Mouse (Mus musculus): ENCODE results near the gene Agap1. TPM values are rescaled to one million over a fixed set of nuclear protein-coding genes. Genes with fewer than 3 reads are reported as not detected.

Gene Agap1
- 74.8 and 81.3 TPM in 2 replicates for polyA plus RNA-seq (2016; fragmentation: Nextera tagmentation; extraction: Ambion mirVana)

DNA sequence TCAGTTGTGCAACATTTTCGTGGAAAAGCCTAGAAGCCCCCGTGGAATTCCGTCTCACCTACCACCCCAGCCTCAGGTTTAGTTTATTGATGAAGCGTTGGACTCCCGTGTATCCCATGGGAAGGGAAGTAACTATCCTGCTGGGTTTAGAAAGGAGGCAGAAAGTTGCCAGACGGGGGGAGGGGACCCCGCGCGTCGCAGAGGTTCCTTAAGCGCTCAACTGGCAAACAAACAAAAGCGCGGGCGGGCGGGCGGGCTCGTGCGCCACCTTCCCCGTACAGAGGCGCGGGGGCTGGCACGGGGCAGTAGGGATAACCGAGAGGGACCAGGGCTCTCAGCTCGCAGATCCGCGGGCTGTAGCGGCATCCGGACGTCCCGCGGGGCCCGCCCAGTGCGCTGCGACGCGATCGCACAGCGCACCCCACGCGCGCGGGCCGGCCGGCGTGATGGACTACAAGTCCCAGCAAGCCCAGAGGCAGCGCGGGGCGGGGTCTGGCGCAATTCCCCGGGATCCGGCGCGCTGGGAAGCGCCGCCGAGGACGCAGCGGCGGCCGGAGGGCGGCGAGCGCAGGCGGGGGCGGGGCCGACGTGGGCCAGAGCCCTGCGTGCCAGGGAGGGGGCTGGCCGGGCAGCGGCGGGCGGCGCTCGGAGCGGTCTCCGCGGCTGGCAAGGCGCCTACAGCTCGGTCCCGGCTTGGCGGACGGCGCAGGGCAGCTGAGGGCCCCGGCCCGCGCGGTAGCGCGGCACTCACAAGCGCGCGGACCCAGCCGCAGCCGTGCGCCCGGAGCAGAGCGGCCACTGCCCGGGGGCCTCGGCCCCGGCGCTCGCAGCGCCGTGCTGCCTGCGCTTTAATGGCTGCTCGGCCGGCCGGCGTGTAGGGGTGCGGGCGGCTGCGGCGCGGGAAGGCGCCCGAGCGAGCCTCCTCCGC, at the start of gene Agap1:
Gene Agap1, plus strand, starts transcription at position 611 of the 928 bp plus-strand sequence.
- Histone ChIP-seq H3K4me2 (replicated peaks) (peak within 1 kb of the TSS; percentile 82), H3K27me3 (no peaks in the 10 kb centered on the region), H3K9ac (peak within 1 kb of the TSS; percentile 92), H3K4me1 (peaks cover 24% of the 10 kb centered on the region), H3K36me3 (peaks cover 5% of the 10 kb centered on the region), H3K4me3 (peak within 1 kb of the TSS; percentile 93), H3K27ac (peak within 1 kb of the TSS; percentile 93), H3K9me3 (replicated peaks) (peaks cover 5% of the 10 kb centered on the region; the same call in 1 of the 2 replicates)
- WGBS: under 1% methylated on average over 64 of the region's 118 CpGs
- peak; percentile 92 for ATAC-seq (ENCODE audit: low FRiP score)

DNA sequence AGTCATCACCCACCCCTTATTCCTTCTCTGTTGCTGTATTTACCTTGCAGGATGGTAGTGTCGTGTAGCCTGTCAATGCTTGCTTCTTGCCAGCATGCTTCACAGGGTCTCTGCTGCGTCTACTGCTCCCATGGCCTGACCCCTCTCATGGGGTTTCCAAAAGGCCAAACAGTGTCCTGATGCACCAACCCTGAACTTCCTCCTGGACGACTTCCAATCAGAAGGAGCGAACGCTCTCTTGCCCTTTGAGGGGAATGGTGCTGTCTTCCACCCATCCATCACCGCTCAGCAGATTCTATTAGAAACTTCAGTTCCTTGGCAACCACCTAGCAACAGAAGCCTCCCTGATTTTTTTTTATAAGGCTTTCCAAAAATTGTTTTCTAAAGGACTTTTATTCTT, 48.6 kb upstream of the Agap1 start:
- 46% methylated on average over 6 of the region's 6 CpGs for WGBS
- Histone ChIP-seq H3K27ac (no peak overlapping the region), H3K9ac (no peak overlapping the region), H3K36me3 (no peaks in the 10 kb centered on the region), H3K9me3 (replicated peaks) (no peaks in the 10 kb centered on the region), H3K4me1 (peaks cover 3% of the 10 kb centered on the region), H3K4me3 (no peak overlapping the region), H3K4me2 (replicated peaks) (no peak overlapping the region), H3K27me3 (peaks cover 12% of the 10 kb centered on the region)
- ATAC-seq (ENCODE audit: low FRiP score): no peak

DNA sequence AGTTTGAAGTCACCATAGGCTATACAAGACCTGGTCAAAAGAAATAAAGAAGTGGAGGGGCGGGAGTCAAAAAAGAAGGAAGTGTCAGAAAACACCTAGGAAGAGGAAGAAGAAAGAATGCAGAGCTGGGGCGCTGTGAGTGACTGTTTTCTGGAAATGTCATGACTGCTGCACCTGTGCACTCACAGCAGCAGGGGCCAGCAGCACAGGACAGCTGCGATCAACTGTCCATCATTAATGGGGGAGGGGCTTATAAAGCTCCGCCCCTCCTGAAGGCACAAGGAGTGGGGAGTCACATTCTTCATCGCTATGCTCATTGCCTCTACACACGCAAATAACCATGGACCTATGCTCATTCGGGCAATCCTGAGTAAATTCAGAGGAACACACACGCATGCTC, 46.6 kb upstream of the Agap1 start:
- Histone ChIP-seq H3K27me3 (peaks cover 20% of the 10 kb centered on the region), H3K27ac (no peak overlapping the region), H3K4me1 (no peaks in the 10 kb centered on the region), H3K4me3 (no peak overlapping the region), H3K4me2 (replicated peaks) (no peak overlapping the region), H3K36me3 (no peaks in the 10 kb centered on the region), H3K9me3 (replicated peaks) (no peaks in the 10 kb centered on the region), H3K9ac (no peak overlapping the region)
- 88% methylated on average over 8 of the region's 8 CpGs for WGBS
- no peak for ATAC-seq (ENCODE audit: low FRiP score)

DNA sequence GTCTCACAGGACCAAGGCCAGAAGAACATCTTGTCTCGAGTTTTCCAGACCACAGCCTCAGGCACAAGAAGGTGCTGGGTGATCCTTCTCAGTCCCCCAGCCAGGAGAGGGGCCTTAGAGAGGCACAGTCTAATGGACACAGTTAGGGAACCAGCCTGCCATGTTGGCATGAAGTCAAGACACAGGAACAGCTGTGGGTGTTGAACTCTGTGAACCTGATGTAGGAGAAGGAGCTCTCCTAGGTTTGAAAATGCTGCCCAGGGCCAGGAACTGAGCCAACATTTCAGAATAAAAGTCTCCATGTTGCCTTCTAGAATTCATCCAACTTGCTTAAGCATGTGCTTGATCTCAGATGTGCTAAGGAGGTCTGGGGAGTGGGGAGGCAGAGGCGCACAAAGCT, 41.5 kb upstream of the Agap1 start:
- Histone ChIP-seq H3K4me1 (peaks cover 7% of the 10 kb centered on the region; the same call in 1 of the 2 replicates), H3K4me2 (replicated peaks) (no peak overlapping the region), H3K9me3 (replicated peaks) (no peaks in the 10 kb centered on the region), H3K36me3 (no peaks in the 10 kb centered on the region), H3K27me3 (peaks cover 9% of the 10 kb centered on the region; the same call in 1 of the 2 replicates), H3K27ac (no peak overlapping the region), H3K4me3 (no peak overlapping the region), H3K9ac (no peak overlapping the region)
- 81% methylated on average over 2 of the region's 2 CpGs for WGBS
- no peak for ATAC-seq (ENCODE audit: low FRiP score)

DNA sequence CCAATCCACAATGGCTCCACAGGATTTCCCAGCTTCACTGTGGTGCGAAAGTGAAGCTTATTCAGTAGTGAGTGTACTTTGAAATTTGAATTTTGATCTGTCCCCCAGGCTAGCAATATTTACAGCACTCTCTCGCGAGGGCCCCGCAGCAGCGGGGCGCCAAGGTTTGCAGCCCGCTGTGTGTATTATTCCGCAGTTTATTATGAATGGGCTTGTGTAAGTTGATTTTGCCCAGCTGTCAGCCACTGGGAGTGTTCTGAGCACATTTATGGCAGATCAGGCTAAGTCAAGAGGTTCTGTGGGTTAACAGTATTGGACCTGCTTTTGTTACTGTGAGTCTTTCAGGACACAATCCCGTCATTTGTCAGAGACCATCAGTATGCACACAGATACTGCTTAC, 40.0 kb upstream of the Agap1 start:
- 64% methylated on average over 9 of the region's 9 CpGs for WGBS
- no peak overlapping the region for H3K4me3 ChIP-seq
- no peak overlapping the region for H3K27ac ChIP-seq
- H3K4me2 ChIP-seq (replicated peaks): no peak overlapping the region
- ATAC-seq (ENCODE audit: low FRiP score): no peak
- peaks cover 7% of the 10 kb centered on the region; the same call in 1 of the 2 replicates for H3K4me1 ChIP-seq
- no peak overlapping the region for H3K9ac ChIP-seq
- peaks cover 9% of the 10 kb centered on the region; the same call in 1 of the 2 replicates for H3K27me3 ChIP-seq
- no peaks in the 10 kb centered on the region for H3K9me3 ChIP-seq (replicated peaks)
- H3K36me3 ChIP-seq: no peaks in the 10 kb centered on the region

DNA sequence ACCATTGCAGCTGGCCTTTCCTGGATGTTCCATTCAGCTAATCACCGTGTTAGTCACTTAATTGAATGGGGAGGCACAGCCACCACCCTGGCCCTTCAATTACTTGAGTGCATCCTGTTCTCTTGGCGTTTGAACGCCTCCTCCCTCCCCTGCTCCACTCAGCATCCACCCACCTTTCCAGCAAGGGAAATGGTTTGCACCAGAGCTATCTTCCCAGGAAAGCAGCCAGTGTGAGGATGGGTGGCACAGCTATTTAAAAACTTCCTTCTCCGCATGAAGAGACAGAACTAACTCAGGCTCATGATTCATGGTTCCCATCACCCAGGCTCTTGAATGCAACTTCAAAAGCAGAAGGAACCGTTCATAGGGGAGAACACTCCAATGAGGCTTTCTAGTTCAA, 37.7 kb upstream of the Agap1 start:
- Histone ChIP-seq H3K27ac (no peak overlapping the region), H3K9ac (no peak overlapping the region), H3K9me3 (replicated peaks) (no peaks in the 10 kb centered on the region), H3K4me3 (no peak overlapping the region), H3K36me3 (no peaks in the 10 kb centered on the region), H3K4me2 (replicated peaks) (no peak overlapping the region), H3K27me3 (peaks cover 6% of the 10 kb centered on the region; the same call in 1 of the 2 replicates), H3K4me1 (peaks cover 7% of the 10 kb centered on the region; the same call in 1 of the 2 replicates)
- ATAC-seq (ENCODE audit: low FRiP score): no peak
- WGBS: 58% methylated on average over 5 of the region's 5 CpGs

DNA sequence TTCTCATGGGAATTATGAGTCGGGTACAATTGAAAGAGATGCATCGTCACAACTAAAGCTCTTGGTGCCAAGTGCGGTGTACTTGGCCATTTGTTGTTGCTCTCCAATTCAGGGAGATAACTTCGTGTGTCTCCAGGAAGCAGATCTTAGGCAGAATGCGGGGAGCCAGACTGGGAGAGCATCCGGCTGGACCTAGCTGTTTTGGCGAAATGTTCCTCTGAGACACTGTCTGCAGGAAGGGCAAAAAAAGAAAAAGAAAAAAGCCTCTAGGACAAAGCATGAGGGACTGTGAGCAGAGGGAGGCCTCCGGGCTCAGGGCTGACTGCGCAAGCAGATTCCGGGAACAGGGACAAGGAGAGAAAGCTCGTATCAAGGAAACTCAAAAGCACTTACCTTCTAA, 34.0 kb upstream of the Agap1 start:
- WGBS: 75% methylated on average over 11 of the region's 11 CpGs
- Histone ChIP-seq H3K36me3 (no peaks in the 10 kb centered on the region), H3K4me3 (no peak overlapping the region), H3K4me1 (no peaks in the 10 kb centered on the region), H3K4me2 (replicated peaks) (no peak overlapping the region), H3K27ac (no peak overlapping the region), H3K9ac (no peak overlapping the region), H3K9me3 (replicated peaks) (no peaks in the 10 kb centered on the region), H3K27me3 (no peaks in the 10 kb centered on the region)
- no peak for ATAC-seq (ENCODE audit: low FRiP score)

DNA sequence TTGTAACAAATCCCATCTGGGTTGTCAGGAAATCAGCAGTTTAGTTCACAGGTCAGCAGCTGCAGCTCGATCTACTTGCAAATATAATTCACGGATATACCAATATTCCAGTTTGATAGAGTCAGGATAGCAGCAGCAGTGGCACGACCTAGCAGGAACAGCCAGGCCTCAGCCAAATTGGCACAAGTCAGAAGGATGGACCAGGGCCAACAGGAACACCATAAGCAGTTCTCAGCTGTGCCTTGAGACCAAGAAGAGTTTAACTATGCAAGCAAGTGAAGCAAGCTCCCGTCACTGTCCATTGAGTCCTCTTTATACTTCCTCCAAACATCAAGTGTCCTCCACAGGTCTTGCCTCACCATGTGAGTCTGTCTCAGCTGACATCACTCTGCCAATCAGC, 33.2 kb upstream of the Agap1 start:
- H3K36me3 ChIP-seq: no peaks in the 10 kb centered on the region
- H3K9ac ChIP-seq: no peak overlapping the region
- H3K9me3 ChIP-seq (replicated peaks): no peaks in the 10 kb centered on the region
- H3K4me3 ChIP-seq: no peak overlapping the region
- no peak for ATAC-seq (ENCODE audit: low FRiP score)
- H3K4me2 ChIP-seq (replicated peaks): no peak overlapping the region
- no peaks in the 10 kb centered on the region for H3K27me3 ChIP-seq
- 81% methylated on average over 4 of the region's 4 CpGs for WGBS
- no peak overlapping the region for H3K27ac ChIP-seq
- no peaks in the 10 kb centered on the region for H3K4me1 ChIP-seq

DNA sequence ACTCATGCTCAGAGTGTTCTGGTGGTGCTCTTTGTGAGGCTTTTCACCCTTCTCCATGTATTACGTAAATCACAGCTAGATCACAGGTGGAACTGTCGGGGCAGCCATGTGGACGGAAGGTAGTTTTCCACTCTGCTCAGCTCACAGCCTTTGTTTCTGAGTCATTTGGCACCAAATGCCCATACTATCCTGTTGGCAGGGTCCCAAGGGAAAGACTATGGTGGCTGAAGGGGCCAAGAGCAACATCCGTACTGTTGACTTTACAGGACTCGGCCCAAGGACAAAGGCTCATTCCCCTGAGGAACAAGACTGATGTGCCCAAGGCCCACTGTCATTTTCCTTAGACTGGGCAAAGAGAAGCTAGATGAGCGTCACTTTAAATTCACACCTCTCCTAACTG, 30.0 kb upstream of the Agap1 start:
- H3K4me3 ChIP-seq: no peak overlapping the region
- 85% methylated on average over 6 of the region's 6 CpGs for WGBS
- no peak overlapping the region for H3K27ac ChIP-seq
- H3K9me3 ChIP-seq (replicated peaks): peaks cover 7% of the 10 kb centered on the region; the same call in 1 of the 2 replicates
- no peak for ATAC-seq (ENCODE audit: low FRiP score)
- H3K9ac ChIP-seq: no peak overlapping the region
- no peaks in the 10 kb centered on the region for H3K36me3 ChIP-seq
- H3K4me1 ChIP-seq: no peaks in the 10 kb centered on the region
- H3K4me2 ChIP-seq (replicated peaks): no peak overlapping the region
- H3K27me3 ChIP-seq: no peaks in the 10 kb centered on the region; the same call in 1 of the 2 replicates

DNA sequence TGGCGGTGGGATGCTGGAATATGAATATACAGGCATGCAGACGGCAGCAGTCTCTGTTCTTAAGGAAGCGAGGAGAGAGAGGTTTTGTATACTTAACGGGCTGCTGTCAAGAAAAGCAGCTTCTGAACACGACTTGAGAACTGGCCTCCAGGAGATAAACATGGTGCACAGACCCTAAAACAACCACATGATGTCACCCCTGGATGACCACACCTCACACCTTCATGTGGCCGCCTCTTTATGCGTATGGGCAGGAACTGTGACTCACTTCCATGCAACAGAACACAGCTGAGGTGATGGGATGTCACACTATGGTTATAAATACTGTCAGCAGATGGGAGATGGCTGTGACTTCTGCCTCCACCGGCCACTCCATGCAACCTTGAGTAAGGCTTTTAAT, 28.5 kb upstream of the Agap1 start:
- 84% methylated on average over 8 of the region's 8 CpGs for WGBS
- H3K36me3 ChIP-seq: no peaks in the 10 kb centered on the region
- peaks cover 9% of the 10 kb centered on the region; the same call in 1 of the 2 replicates for H3K4me1 ChIP-seq
- ATAC-seq (ENCODE audit: low FRiP score): no peak
- no peak overlapping the region for H3K9ac ChIP-seq
- no peak overlapping the region for H3K4me3 ChIP-seq
- peaks cover 8% of the 10 kb centered on the region; the same call in 1 of the 2 replicates for H3K9me3 ChIP-seq (replicated peaks)
- H3K27me3 ChIP-seq: no peaks in the 10 kb centered on the region; the same call in 1 of the 2 replicates
- H3K27ac ChIP-seq: no peak overlapping the region
- no peak overlapping the region for H3K4me2 ChIP-seq (replicated peaks)

DNA sequence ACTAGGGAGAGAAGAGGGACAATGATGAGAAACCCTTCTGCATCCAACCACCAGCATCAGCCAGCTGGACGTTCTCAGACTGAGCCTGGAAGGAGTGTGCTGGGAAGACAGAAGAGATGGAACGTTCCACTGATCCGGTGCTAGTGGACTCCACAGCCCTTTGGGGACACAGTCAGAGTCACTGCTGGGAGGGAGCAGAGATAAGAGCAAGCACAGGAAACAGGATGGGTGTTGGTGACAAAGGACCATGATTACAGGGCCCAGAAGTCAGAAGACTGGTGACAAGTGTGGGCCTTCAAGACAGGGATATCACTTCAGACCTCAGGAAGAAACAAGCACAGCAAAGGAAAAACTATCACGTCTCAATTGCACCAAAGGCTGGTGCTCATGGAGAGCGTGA, 25.9 kb upstream of the Agap1 start:
- ATAC-seq (ENCODE audit: low FRiP score): no peak
- no peak overlapping the region for H3K4me3 ChIP-seq
- H3K9me3 ChIP-seq (replicated peaks): peaks cover 8% of the 10 kb centered on the region; the same call in 1 of the 2 replicates
- WGBS: 96% methylated on average over 5 of the region's 5 CpGs
- H3K36me3 ChIP-seq: no peaks in the 10 kb centered on the region
- H3K27ac ChIP-seq: no peak overlapping the region
- H3K4me2 ChIP-seq (replicated peaks): no peak overlapping the region
- H3K27me3 ChIP-seq: peaks cover 3% of the 10 kb centered on the region; the same call in 1 of the 2 replicates
- H3K9ac ChIP-seq: no peak overlapping the region
- peaks cover 9% of the 10 kb centered on the region; the same call in 1 of the 2 replicates for H3K4me1 ChIP-seq

DNA sequence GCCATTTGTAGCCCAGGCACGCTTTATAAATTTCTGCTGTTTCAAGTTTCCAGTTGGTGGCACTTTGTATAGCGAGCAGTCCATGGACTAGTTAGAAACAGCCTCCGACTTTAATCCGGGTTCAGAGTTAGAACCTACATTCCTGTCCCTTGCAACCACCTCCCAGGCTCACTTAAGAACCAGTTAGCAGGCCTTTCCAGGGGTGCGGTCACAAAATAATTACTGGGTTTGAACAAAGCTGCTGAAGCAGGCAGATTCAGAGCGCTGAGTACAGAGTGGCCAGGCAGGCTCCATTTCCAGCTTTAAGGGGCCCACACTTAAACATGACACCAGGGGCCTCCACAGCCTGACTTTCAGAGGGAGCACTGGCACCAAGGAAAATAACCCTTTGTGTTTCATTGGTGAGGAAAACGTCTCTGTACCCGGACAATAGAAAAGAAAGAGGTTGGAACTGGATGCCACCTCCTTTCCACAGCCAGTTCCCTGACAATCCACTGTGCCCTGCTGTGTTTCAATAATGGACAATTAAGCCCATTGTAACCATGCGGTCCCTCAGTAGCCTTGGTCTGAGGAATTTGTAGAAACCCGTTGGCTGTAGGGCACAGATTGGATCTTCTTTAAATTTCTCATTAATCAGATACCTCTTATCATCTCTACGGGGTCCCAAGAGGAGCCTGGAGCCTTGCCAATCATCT, 24.5 kb upstream of the Agap1 start:
- Histone ChIP-seq H3K27ac (no peak overlapping the region), H3K4me2 (replicated peaks) (no peak overlapping the region), H3K9me3 (replicated peaks) (peaks cover 8% of the 10 kb centered on the region; the same call in 1 of the 2 replicates), H3K9ac (no peak overlapping the region), H3K4me3 (no peak overlapping the region), H3K27me3 (peaks cover 3% of the 10 kb centered on the region; the same call in 1 of the 2 replicates), H3K4me1 (peaks cover 9% of the 10 kb centered on the region; the same call in 1 of the 2 replicates), H3K36me3 (no peaks in the 10 kb centered on the region)
- ATAC-seq (ENCODE audit: low FRiP score): no peak
- WGBS: 51% methylated on average over 11 of the region's 11 CpGs

Measured in hindbrain, embryonic 12.5 days (tissue).